Mouse (Mus musculus): ENCODE data around the gene Usp43.

Usp43 gene

DNA sequence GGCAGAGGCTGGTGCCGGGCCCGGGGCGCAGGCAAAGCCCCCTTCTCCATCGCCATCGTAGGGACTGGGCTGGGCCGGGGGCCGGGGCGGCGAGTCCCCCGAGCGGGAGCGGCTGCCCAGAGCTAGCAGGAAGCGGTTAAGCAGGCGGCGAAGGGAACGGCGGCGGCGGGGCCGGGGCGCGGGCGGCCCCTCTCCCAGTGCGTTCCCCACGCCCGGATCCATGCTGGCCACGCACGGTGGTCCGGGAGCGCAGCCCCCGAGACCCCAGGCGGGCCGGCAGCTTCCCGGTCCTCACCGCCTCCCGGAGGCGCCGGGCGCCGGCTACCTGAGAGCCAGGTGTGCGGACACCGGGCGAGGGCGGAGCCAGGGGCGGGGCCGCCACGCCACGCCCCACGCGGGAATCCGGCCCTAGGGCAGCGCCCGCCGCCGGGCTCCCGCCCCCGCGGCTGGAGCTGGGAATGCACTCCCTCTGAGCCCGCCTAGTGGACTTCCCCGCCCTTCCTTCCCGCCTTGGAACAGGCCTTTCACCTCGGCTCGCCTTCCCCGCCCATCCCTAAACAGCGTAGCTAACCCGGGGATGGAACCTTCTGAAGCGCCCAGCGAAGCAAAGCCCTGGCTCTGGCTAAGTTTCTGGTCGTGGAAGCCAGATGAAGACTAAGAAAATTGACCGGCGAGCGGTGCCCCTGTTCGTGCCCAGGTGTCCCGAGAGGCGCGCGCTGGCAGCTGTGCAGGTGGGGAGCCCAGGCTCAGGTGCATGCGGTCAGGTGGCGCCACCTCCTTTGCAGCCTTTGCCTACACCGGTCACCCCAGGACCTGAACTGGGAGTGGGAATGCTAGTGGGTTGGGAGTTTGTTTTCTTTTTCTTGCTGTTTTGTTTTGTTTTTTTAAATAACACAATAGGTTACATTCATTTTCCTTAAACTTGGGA, at the start of gene Usp43:
TSS of gene Usp43 (minus strand) at position 327 of the 928 bp plus-strand sequence.
- no peak for DNase-seq

- DNase-seq = no peak
These were observed 45.9 kb upstream of the Usp43 start for GRCm38 (mm10) chr11:67967831-67968230.

DNA sequence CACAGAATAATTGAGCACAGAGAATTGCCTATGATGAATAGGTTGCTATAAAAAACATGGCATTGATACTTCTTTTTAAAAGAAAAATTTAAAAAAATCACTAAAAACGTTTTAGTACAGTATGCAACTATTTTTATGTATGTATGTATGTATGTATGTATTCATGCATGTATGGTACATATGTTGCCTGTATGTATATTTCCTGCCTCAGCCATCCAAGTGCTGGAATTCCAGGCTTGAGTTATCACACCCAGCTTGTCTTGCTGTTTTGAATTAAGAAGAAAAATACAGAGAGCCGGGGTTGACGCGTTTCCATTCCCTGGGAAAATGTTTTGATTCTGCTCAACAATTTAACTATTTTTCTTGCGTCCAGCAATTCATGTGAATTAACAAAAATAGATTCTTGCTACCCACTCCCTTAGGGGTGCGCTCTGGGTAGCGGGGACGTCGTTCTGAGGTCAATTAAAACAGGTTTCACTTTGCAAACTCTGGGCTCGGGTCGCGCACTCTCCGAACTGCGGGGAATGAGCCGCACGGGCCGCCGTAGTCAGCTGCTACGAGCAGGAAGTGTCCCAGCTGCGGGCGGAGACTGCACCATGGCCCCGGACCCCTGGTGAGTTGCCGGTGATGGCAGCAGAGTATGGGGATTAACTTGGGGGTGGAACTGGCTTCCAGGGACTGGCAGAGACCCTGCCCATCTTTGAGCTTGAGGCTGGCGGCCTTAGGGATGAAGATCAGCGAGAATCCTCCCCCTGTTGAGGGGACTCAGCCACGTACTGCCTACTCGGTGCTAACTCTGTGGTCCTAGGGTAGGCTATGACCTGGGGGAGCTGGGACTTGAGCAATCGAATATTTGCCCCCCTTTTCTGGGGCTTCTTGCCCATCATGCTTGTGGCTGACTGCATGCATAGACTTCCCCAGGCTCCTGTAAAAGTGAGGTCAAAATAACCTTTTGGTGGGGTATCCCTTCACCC, 44.2 kb upstream of the Usp43 start, which contains the start of gene Stx8:
TSS of gene Stx8 (plus strand) at position 289 of the 974 bp plus-strand sequence.
- peak; percentile 80 to 95 for DNase-seq

DNA sequence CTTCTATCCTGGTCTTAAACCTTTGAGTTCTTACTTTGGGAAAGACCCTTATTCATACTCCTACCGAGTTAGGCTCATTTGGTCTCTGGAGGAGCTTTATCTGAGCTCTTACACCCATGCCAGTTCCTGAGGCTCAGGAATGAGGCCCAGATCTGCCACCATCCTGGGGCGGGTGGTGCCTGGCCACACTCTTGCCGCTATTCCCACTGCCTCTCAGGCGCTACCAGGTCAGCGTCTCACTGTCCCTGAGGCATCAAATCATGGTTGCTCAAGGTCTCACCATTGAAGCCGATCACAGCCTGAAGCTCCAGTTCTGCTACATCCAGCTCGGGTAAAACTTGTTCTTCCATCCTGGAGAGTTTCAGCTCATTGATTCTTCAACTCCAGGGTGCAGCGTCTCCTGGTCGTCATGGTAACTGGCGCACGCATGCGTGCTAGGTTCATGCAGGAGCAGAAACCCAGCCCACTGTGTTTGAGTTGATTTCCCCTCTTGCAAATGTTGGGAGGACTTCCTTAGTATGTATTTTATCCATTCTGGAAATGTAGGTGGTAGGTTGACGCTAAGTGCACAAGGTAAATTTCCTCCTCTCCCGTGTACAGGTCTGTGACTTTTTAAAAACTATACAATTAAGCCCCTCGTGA, 43.4 kb upstream of the Usp43 start, which contains the start of gene Cfap52:
TSS of gene Cfap52 (minus strand) at position 410 of the 642 bp plus-strand sequence.
- peak; percentile 62 to 78 for DNase-seq

DNA sequence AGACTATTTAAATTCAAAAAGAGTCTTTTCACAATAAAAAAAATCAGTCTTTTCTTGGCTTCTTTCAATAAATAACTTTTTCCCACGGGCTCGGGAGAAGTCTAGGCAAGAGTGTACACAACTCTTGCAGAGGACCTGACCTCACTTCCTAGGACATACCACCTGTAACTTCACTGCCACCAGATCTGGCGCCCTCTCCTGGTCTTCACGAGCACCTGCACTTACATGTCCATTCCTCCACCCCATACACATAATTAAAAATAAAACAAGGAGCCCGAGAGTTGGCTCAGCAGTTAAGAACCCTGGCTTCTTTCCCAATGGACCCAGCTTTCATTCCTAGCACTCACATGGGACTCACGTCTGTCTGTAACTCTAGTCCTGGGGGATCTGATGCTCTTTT, 42.2 kb upstream of the Usp43 start:
- DNase-seq = no peak

DNA sequence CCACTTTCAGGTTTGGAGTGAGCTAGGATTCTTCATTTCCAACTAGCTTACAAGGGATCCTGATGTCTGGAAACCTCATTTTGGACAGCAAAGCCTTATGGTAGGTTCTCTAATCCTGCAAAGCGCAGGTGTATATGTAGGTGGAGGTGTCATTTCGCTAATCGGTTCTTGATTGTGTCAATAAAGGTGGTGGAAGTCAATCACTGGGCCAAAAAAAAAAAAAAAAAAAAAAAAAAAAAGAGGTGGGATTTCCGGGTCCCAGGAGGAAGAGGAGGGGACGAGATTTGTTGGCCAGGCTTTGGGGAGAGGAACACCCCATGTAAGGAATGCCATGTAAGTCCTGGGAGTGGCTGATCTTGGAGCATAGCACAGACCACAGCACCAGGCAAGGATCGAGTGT, 32.5 kb upstream of the Usp43 start:
- no peak for DNase-seq

- no peak for DNase-seq
These were observed 31.7 kb upstream of the Usp43 start for GRCm38 (mm10) chr11:67953604-67954003.

GRCm38 (mm10) chr11:67949475-67949874, 27.5 kb upstream of the Usp43 start:
- DNase-seq = no peak

GRCm38 (mm10) chr11:67948229-67948628, 26.3 kb upstream of the Usp43 start:
- no peak for DNase-seq

DNA sequence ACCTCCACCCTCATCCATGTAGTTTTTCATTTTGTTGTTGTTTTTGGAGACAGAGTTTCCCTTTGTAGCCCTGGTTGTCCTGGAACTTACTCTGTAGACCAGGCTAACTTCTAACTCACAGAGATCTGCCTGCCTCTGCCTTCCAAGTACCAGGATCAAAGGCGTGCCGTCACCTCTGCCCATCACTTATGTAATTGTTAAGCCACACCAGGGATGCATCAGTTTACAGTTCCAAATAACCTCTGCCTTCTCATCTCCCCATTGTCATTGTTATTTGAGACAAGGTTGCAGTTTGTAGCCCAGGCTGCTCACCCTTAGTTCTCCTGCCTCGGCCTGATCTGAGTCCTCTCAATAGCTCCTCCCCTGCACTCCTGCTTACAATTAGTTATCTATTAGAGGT, 10.2 kb upstream of the Usp43 start:
- no peak for DNase-seq

GRCm38 (mm10) chr11:67926348-67927055, 4.5 kb upstream of the Usp43 start:
- DNase-seq = no peak

DNA sequence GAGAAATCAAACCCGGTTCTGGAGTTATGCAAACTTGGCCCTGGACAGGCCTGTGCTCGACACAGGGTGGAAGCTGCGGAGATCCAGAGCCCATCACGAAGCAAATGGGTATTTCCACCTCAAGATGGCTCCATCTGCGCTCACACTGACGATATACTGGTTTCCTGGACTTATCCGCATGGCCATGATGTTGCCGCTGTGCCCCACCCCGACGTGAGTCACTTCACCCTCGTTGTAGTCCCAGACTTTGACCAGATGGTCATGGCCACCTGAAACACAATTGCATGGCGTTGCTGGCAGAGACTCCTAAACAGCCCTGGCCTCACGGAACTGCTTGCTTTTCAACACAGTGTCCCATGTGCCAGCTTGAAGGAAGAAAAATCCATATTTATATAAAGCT, 3.0 kb upstream of the Usp43 start:
- DNase-seq = no peak

DNA sequence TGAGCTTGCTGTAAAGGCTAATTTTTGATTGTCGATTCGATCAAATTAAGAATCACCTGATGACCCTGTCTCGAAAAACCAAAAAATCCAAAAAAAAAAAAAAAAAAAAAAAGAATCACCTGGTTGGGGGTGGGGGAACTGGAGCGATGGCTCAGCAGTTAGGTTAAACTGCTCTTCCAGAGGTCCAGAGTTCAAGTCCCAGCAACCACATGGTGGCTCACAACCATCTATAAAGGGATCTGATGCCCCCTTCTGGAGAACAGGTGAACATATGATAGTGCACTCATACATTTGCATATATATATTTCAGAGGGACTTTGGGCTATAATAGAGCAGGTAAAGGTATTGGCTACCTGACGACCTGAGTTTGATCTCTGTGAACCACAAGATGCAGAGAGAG, 1.8 kb upstream of the Usp43 start:
- no peak for DNase-seq

- peak; percentile 8 to 45 for DNase-seq
These were observed 787 bp upstream of the Usp43 start for GRCm38 (mm10) chr11:67922755-67923125.

DNA sequence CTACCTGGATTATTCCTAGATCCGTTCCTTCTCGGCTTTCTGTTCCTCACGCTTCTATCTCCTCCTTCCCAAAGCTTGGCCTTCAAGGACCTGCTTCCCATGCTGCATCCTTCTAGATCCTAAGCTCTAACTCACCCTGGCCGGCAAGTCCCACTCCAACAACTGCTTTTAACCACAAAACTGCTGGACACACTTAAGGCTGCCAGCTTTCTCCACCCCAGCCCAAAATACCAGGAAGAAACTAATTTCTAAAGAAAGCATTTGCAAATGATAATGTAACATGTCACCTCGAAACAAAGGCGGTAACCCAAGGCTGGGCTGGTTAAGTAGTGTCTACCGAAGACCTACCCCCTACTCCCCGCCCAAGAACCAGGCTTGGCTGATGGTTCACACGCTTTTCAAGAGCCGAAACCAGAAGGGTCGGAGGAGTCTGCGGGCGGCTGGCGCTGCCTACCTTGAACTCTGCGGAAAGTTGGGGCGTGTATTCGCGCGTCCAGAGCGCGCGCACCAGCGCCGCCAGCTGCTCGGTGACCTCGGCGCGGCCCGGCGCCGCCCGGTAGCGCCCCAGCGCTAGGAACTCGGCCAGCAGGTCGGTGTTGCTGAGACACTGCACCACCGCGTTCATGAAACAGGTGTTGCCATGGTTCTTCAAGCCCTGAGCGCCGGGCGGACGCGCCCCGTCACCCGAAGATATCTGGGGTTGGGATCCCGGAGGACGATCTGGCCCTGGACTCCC, 694 bp downstream of the Usp43 start:
- DNase-seq = peak in 1 of 2 experiments; percentile 9

DNA sequence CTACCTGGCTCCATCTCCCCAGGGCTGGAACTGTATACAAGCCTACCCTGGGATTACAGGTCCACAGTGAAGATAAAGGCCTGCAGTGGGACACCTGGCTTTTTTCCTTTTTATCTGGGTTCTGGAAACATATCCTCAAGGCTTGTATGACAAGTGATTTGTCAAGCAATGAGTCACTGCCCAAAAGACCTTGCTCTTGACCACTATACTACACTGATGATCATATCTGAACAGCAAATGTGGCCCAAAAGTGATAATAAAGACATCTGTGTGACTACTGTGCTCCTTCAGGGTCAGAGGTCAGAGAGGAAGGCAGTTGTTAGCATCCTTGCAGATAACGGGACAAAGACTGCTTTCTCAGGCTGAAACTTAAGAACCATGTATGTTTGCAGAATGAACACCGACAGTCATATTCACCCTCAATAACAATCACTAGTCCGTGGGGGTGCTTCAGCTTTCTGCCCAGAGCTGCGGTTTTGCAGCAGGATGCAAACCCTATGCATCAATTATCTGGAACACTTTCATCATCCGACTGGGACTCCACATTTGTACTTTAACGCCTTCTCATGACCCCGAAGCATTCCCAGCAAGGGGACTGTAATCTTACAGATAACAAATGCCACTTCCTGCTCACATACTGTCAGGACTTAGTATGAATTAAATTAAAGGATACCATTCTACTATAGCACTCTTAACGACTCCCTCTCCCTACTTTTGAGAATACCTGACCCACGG, 1.6 kb downstream of the Usp43 start:
- no peak for DNase-seq

DNA sequence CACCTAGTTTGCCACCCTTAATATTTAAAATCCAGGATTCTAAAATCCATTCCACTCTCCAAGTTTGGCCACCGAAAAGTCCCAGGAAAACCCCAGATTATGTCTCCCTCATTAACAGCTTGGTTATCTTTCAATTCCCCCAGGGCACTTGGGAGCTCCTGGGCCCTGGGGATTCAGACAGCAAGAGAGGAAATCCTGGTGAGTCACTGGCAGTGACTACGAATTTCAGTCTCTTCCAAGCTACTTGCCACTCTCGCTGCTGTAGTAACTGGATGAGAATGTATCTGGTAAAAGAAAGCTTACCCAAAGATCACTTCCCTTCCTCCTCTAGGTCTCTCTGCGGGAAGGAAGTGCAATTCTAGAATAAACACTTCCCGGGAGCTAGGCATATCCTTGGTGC, 2.4 kb downstream of the Usp43 start:
- no peak for DNase-seq

DNA sequence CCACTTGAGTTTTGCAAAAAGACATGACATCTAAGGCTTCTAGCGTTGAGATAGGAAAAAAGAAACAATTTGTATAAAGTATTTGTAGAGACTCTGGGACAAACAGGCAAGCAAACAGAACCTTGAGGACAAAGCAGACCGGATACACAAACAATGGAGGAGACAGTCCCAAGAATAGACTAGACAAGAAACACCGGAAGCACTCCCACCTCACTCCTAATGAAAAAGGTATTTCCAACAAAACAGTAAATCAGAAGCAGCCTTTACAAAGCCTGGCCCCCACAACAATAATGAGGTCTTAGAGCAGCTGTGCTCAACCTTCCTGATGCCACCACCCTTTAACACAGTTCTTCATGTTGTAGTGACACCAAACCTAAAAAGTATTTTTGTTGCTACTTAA, 4.8 kb downstream of the Usp43 start:
- DNase-seq = no peak

- DNase-seq = no peak
These were observed 10.9 kb downstream of the Usp43 start for GRCm38 (mm10) chr11:67911074-67911473.

- no peak for DNase-seq
These were observed 18.2 kb downstream of the Usp43 start for GRCm38 (mm10) chr11:67903756-67904155.
